Mouse (Mus musculus) adrenal gland, adult 10 weeks (tissue): ENCODE data around the gene Slc25a16. TPM values are rescaled to one million over a fixed set of nuclear protein-coding genes. Genes with fewer than 3 reads are reported as not detected.

Experiments used
- polyA plus RNA-seq: library from polyadenylated mRNA; stranded (reverse); fragments of 350-450 nt; fragmentation: Illumina TruSeq; extraction: RNeasy Lipid Tissue Mini Kit (QIAGEN cat#74804); gene quantifications from one replicate; pipeline ENCODE4 v1.2.3, GENCODE M21; 2014; ENCODE audit warnings: low read depth, low replicate concordance

Gene Slc25a16
- polyA plus RNA-seq: 93.8 TPM

GRCm38 (mm10) chr10:62919925-62920765, at the start of gene Slc25a16:
Gene Slc25a16 (plus strand): TSS chr10:62920633.

GRCm38 (mm10) chr10:62908896-62909295, 11.5 kb upstream of the Slc25a16 start, which contains the start of gene Tet1:
Gene Tet1 (minus strand): TSS chr10:62908996.

GRCm38 (mm10) chr10:62946738-62947471, 26.5 kb downstream of the Slc25a16 start, which contains the start of gene Dna2:
Gene Dna2 (plus strand): TSS chr10:62947026.

GRCm38 (mm10) chr10:62980039-62980954, 59.9 kb downstream of the Slc25a16 start, which contains the start of gene Rufy2:
Gene Rufy2 (plus strand): TSS chr10:62980223.

Other genes with a start within 250 kb of the Slc25a16 start
- 1.2 TPM for gene Stox1, start 194.5 kb upstream of the Slc25a16 start, polyA plus RNA-seq
- gene Ccar1, start 128.3 kb upstream of the Slc25a16 start, polyA plus RNA-seq: 171 TPM
- 2.5 TPM for gene Tet1, start 11.6 kb upstream of the Slc25a16 start, polyA plus RNA-seq
- gene Dna2, start 26.4 kb downstream of the Slc25a16 start, polyA plus RNA-seq: 1.9 TPM
- 23.9 TPM for gene Rufy2, start 59.6 kb downstream of the Slc25a16 start, polyA plus RNA-seq
- gene Hnrnph3, start 103.6 kb downstream of the Slc25a16 start, polyA plus RNA-seq: 90.3 TPM
- 2.0 TPM for gene Pbld2, start 103.7 kb downstream of the Slc25a16 start, polyA plus RNA-seq
- 0.47 TPM for gene Pbld1, start 139.5 kb downstream of the Slc25a16 start, polyA plus RNA-seq
- not detected for gene Atoh7, start 179.0 kb downstream of the Slc25a16 start, polyA plus RNA-seq